Mouse (Mus musculus) myocyte (in vitro differentiated cells): ENCODE results near the gene Helb.

ENCODE experiments used
- MAX ChIP-seq: IDR thresholded peaks from one replicate; pipeline ENCODE4 v1.6.1; 2011; ENCODE audit warnings: low read depth, mild to moderate bottlenecking, control low read depth
- MYOG ChIP-seq, 3 experiments: IDR thresholded peaks; one replicate each; pipeline ENCODE4 v1.6.1; 2011; ENCODE audit warnings: control low read depth in 2 of 3, low read depth in 2 of 3, mild to moderate bottlenecking in 2 of 3; ENCODE audit not compliant: insufficient read length in 2 of 3, control insufficient read depth in 1 of 3, insufficient read depth in 1 of 3
- POLR2A ChIP-seq: IDR thresholded peaks from one replicate; pipeline ENCODE4 v1.6.1; 2011; ENCODE audit warnings: low read depth, mild to moderate bottlenecking, control low read depth, moderate library complexity; ENCODE audit not compliant: insufficient read length
- USF1 ChIP-seq: IDR thresholded peaks from one replicate; pipeline ENCODE4 v1.6.1; 2011; ENCODE audit warnings: low read depth, mild to moderate bottlenecking, control low read depth, moderate library complexity

DNA sequence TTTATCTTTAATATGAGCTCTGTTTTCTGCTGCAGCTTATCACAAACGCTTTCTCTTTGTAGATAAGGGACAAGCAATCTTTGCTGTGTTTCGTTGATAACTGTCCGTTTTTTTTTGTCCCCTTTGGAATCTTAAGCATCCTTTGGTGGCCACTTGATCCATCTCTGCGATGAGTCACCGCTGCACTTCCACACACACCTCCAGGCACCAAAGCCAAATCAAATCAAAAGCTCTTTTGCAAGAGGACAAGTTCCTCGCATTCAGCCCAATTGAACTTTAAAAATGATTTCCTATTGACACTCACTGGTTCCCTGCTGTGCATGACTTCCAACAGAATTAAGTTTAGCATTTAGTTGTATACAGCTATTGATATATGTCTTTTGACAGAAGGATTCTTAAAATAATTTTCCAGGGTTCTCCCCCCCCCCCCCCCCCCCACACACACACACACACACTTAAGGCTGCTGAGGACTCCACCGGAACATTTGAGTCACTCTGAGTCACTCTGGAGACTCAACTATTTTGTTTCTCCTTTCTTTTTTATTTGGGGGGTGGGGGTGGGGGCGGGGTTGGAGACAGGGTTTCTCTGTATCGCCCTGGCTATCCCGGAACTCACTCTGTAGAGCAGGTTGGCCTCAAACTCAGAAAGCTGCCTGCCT is 52.1 kb downstream of the Helb start:
- TF ChIP-seq USF1 (no peak), POLR2A (no peak), MAX (no peak), MYOG (IDR thresholded peaks at IDR 0.05; ENCODE audit: control insufficient read depth in 1 of 3, insufficient read depth in 1 of 3, insufficient read length in 2 of 3, low read depth in 2 of 3) (no peak)
